Mouse (Mus musculus): ENCODE results near the gene Sdk2. TPM values are rescaled to one million over a fixed set of nuclear protein-coding genes. Genes with fewer than 3 reads are reported as not detected.

The Sdk2 gene
- total RNA-seq, 2 experiments from 2014 or later = 27.6 to 30.6 TPM

DNA sequence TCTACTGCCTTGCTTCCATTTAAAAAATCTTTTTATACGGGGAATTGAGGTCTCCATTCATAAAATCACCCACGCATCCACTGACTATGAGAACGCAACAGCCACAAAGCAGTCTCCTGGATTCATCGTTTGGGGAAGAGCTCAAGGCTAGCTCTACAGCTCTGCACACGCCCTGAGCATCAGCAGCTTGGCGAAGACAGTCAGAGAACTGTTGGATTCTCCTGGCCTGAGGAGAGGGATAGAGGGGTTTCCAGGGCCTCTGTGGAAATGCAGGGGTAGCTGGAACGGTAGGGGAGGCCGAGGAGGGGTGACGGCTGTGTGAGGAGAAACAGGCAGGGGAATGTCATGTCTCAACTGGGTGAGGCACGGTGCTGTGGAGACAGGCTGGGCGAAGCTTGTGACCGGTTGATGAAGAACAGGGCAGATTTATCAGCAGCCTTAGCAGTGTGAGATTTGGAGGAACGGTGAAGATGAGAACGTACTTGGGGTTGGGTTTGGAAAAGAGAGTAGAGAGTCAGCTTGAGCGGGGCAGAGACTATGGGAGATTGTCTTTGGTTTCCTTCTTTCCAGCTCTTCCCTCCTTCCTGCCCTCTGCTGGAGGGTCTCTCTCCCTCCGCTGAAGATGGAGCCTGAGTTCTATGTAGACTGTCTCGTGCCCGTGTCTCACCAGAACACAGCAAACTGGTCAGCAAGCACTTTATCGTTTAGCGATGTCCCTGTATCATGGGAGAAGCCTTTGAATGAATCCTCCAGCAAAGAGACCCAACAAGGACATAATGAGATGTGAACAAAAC, 255.1 kb downstream of the Sdk2 start:
- no peak for DNase-seq (ENCODE audit: extremely low spot score in 1 of 2, low spot score in 2 of 2)
- Histone ChIP-seq H3K27ac (no peak overlapping the region), H3K4me3 (no peak overlapping the region)
- no peak; the same call in 1 of the 2 replicates for TF ChIP-seq CTCF (IDR thresholded peaks at IDR 0.05)
- intact Hi-C loops (cut with DNase I) = loop anchor here (1.0 to 10.0 kb wide), 4 partner anchors 108 to 617 kb away; partner anchors contain the start of gene Cog1

DNA sequence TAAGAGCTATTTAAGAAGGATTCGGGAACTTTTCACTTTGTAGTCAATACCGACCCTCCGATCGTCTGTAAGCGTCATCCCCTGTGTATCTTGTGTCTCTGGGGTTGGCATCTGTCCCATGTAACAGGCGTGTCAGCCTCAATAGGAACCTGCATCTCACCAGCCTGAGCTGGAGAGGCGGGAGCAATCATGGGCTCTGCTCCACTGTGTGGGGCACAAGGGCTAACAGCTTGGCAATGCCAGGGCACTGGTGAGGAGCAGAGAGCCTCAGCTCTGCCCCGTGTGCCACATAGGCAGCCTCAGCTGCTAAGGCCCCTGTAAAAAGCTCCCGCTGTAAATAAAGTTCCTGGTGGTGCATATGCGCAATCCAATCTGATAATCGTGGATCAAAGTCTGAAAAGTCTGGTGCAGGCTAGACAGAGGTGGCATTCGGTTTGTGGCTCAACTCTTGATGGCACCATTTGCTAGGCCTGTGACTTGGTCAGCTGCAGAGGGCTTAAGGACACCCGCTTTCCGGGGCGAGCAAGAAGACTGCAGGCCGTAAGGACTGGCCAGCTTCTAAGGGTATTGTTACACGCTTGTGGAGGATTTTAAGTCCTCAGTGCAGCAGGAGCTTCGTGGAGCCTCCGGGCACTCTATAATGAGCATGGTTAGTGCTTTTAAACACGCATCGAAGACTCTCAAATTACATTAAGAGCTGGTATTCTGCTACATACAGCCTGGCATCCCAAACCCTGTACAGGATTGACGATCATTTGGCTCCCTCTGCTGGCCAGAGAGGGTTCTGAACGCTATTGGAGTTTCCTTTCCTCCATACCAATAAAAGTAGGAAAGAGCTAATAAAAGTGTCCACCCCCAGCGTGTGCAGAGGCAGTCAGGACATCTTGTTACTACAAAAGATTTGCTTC, 256.0 kb downstream of the Sdk2 start:
- intact Hi-C loops (cut with DNase I) = loop anchor here (1.0 to 10.0 kb wide), 3 partner anchors 108 to 616 kb away; partner anchors contain the start of gene Cog1
- Histone ChIP-seq H3K4me3 (no peak overlapping the region), H3K27ac (peak overlapping the region; percentile 15; the same call in 1 of the 2 replicates)
- TF ChIP-seq CTCF (IDR thresholded peaks at IDR 0.05) = peak; percentile 92
- DNase-seq (ENCODE audit: extremely low spot score in 1 of 2, low spot score in 2 of 2) = peak; percentile 81 to 85

DNA sequence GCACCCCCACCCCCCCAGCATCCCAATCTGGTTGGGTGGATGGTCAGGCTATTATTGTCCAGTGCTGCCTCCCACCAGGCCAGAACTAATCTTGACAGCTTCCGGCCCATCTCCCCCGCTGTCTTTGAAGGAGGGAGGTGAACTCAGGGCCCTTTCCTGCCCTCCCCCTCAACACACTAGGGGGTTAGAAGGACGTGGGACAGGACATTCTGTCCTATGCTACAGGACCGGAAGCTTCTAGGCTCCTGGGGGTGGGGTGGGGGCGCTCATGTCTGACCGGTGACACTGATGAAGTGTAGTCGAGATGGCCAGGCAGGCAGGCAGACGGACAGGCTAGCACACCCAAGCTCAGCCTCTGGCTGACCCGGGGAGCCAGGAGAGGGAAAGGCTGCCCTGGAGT, 259.8 kb downstream of the Sdk2 start:
- no peak for DNase-seq (ENCODE audit: extremely low spot score in 1 of 2, low spot score in 2 of 2)
- intact Hi-C loops (cut with DNase I) = loop anchor here (2.0 kb wide), 2 partner anchors 22 to 56 kb away; partner anchors contain the start of gene Cdc42ep4
- H3K27ac ChIP-seq = peak overlapping the region; percentile 54; the same call in 1 of the 2 replicates
- H3K4me3 ChIP-seq = no peak overlapping the region
- no peak for TF ChIP-seq CTCF (IDR thresholded peaks at IDR 0.05)

DNA sequence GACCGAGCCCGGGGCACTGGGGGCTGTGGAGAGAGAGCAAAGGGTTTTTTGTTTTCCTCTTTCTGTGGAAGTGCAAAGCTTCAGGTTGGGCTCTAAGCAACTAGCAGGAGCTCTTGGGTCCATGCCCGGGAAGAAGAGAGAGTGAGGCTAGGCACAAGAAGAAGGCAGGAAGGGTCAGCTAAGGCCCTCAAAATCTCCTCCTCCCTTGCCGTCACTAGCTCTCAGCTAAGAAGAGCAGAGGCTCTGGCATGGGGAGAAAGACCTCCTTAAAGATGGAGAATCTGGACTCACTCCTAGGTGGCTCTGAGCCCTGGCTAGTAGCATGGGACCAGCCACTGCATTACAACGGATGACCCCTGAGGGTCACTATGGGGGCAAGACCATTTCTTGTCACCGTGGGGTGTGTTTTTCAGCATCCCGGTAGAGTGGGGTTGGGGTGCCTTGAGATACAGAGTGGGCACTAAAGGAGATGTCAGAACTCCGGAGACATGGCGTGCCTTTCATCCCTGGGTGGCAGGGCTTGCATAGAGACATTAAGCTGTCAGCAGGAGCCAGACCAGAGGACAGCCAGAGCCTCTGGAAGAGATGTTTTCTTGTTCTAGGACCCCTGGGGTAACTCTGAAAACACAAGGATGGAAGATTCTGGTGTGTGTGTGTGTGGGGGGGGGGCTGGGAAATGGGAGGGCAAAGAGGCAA, 260.3 kb downstream of the Sdk2 start:
- Histone ChIP-seq H3K27ac (peak overlapping the region; percentile 65), H3K4me3 (no peak overlapping the region)
- DNase-seq (ENCODE audit: extremely low spot score in 1 of 2, low spot score in 2 of 2) = peak in 1 of 2 experiments; percentile 32
- TF ChIP-seq CTCF (IDR thresholded peaks at IDR 0.05) = no peak
- intact Hi-C loops (cut with DNase I) = loop anchor here (2.0 kb wide), 2 partner anchors 22 to 56 kb away; partner anchors contain the start of gene Cdc42ep4

DNA sequence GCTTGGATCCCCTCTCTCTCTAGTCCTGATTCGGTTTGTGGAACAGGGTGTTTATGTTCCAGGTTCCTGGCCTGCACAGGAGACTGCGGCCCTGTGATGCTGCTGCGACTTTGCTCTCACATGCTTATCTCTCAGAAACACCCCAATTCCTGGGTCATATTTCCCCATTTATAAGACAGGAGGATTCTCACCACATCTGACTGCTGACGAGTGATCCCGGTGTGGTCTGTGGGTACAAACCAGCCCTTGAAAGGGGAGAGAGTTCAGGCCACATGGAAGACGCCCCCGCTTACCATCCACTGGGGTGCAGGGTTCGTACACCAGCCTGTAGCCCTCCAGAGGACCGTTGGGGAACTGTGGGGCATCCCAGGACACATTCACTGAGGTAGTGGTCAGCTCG, 260.9 kb downstream of the Sdk2 start:
- TF ChIP-seq CTCF (IDR thresholded peaks at IDR 0.05) = peak; percentile 12; the same call in 1 of the 2 replicates
- no peak for DNase-seq (ENCODE audit: extremely low spot score in 1 of 2, low spot score in 2 of 2)
- intact Hi-C loops (cut with DNase I) = loop anchor here (2.0 kb wide), 2 partner anchors 21 to 55 kb away; partner anchors contain the start of gene Cdc42ep4
- peak overlapping the region; percentile 65 for H3K27ac ChIP-seq
- no peak overlapping the region for H3K4me3 ChIP-seq

DNA sequence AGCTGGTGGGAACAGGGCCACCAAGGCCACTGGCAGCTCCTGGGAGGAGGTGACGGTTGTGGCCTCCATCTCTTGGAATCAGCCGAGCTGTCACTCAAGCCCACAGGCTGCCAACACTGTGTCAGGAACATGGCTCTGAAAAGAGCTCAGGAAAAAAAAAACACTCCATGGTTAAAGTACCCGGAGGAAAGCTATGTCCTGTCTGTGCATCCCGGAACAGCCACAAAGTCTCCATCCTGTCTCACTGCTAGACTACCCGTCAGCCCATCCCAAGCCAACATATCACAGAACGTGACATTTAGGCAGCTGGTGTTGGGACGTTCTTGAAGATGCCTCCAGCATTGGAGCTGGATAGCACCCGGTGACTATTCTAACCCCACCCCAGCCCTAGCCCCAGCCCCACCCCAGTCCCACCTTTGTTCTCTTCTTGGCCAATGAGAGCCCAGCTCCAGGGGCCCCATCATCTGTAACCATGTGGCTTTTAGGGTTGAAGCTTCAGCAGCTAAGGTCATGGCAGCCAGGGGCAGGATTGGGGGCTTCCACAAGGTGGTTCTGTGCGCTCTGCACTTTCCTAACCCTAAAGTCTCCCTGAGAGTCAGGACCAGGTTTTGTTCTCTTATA, 263.4 kb downstream of the Sdk2 start:
- H3K4me3 ChIP-seq = no peak overlapping the region
- intact Hi-C loops (cut with DNase I) = no loop called here
- TF ChIP-seq CTCF (IDR thresholded peaks at IDR 0.05) = no peak
- no peak for DNase-seq (ENCODE audit: extremely low spot score in 1 of 2, low spot score in 2 of 2)
- H3K27ac ChIP-seq = no peak overlapping the region

DNA sequence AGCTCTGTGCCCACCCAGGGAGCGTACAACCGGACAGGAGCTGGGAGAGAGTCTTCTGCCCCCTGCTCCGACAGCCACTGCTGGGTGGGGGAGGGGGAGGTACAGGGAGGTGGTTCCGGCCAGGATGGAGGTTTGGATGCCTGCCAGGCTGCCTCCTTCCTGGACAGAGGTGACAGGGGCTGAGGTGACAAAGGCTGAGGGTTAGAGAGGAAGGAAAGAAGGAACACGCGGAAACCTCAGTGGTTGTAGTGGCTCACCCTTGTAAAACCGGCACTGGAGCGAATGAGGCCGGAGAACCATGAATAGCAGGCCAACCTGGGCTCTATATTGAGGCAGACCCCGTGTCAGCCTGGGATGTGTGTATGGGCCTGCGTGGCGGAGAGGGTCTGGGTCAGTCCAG, 264.4 kb downstream of the Sdk2 start:
- DNase-seq (ENCODE audit: extremely low spot score in 1 of 2, low spot score in 2 of 2) = no peak
- no peak for TF ChIP-seq CTCF (IDR thresholded peaks at IDR 0.05)
- Histone ChIP-seq H3K4me3 (no peak overlapping the region), H3K27ac (no peak overlapping the region)
- intact Hi-C loops (cut with DNase I) = no loop called here

DNA sequence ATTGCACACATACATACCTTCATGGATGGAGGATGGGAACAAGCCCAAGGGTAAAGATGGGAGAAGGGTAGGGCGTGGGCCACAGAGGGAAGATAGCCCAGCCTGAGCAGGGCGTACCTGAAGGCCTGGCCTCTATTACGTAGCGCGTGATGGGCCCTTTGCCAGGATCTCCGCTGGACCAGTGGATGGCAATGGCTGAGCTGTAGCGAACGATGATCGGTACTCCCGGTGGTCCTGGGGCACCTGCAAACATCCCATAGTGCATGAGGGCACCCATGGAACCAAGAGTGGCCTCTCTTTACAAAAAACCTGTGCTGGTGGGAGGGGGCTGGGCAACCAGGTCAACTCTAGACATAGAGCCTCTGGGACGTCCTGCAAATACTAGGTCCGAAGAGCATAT, 266.8 kb downstream of the Sdk2 start:
- intact Hi-C loops (cut with DNase I) = no loop called here
- no peak for TF ChIP-seq CTCF (IDR thresholded peaks at IDR 0.05)
- no peak for DNase-seq (ENCODE audit: extremely low spot score in 1 of 2, low spot score in 2 of 2)
- Histone ChIP-seq H3K27ac (no peak overlapping the region), H3K4me3 (no peak overlapping the region)

DNA sequence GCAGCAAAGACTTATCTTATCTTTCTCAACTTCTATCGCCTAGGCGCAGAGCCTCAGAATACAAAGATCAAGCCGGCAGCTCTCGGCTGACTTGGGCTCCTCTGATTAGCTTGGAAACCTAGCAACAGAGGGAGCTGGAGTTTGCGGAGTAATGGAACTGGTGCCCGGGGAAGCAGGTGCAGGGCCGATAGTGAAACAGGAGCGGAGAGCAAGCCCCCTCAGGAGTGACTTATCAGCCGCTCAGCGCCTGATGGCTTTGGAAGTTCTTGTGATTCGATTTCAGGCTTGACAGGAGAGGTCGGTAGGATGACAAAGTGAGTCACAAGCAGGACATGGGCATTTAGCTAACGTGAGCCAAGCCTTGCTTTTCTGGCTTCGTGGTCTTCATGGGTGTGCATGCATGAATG, 267.8 kb downstream of the Sdk2 start:
- H3K27ac ChIP-seq = no peak overlapping the region
- no peak for DNase-seq (ENCODE audit: extremely low spot score in 1 of 2, low spot score in 2 of 2)
- intact Hi-C loops (cut with DNase I) = no loop called here

DNA sequence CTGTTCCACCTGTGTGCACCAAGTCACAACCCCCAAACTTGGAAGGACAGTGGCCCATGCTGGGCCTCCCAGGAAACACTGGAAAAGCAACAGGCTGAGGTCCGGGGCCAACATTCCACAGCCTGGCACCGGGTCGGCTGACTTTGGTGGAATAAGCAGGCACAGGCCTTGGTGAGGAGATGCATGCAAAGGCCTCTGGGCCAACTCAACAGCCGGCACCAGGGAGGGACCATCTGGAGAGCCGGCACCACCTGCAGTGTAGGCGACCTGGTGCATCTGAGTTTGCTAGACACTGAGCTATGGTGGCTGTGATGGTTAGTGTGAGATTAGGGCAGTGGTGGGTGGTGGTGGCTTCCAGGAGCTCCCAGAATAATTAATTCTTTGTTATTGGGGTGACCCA, 268.8 kb downstream of the Sdk2 start:
- TF ChIP-seq CTCF (IDR thresholded peaks at IDR 0.05) = no peak
- intact Hi-C loops (cut with DNase I) = no loop called here
- Histone ChIP-seq H3K4me3 (no peak overlapping the region), H3K27ac (0 out of 2 replicates have a peak overlapping the region, but pooled peaks have one; percentile 9)
- DNase-seq (ENCODE audit: extremely low spot score in 1 of 2, low spot score in 2 of 2) = peak in 1 of 2 experiments; percentile 56

More for the DNA sequence above, 267.8 kb downstream of the Sdk2 start:
- no peak overlapping the region for H3K4me3 ChIP-seq
- TF ChIP-seq CTCF (IDR thresholded peaks at IDR 0.05) = no peak

All from left cerebral cortex, adult 2 months (tissue).